12 mouse cellular contexts compared by ENCODE assay signal in the genomic region with DNA sequence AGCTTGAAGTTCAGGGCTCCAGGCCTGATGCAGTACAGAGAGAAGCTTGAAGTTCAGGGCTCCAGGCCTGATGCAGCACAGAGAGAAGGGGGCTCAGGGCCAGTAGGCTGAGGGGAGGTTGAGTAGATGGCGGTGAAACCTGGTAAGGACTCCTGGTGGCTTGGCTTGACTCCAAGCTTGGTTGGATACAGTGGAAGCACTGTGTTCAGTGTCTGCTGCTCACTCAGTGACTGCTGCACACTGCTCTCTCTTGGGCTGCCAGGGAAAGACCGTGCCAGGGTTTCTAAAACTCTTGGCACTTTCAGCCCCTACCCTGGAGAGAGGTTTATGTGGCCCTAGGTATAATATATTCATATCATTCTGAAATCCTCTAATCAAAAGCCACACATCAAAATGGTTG.
DNase-seq lines count a peak whose midpoint lies in the region; ATAC-seq lines count a peak whose summit lies in the region.
"Had no signal": no experiment of that assay in that cellular context is flagged by ENCODE, and none has a peak within 500 bp of the region (broad histone marks: within the 10 kb centered on the region; RNA-seq: fewer than 3 reads in every experiment).

No protein-coding gene starts in this region.

- no peak overlapping the region for H3K9ac ChIP-seq in kidney, embryonic 15.5 days
- H3K9ac ChIP-seq in kidney, embryonic 16.5 days (replicated peaks; ENCODE audit: low read length) = no peak overlapping the region
- H3K9ac ChIP-seq in forebrain, embryonic 14.5 days (ENCODE audit: low read length) = no peak overlapping the region
- H3K9ac ChIP-seq in midbrain, embryonic 14.5 days (replicated peaks; ENCODE audit: low read length) = no peak overlapping the region

- DNase-seq in brain, embryonic 18.5 days (ENCODE audit: low read depth, low spot score) = peak; percentile 42
- peak; percentile 84 for DNase-seq in forebrain, embryonic 14.5 days (ENCODE audit: low spot score)
- peak; percentile 70 for DNase-seq in midbrain, embryonic 14.5 days
- no peak for DNase-seq in urinary bladder, postnatal 10 days (ENCODE audit: low spot score)
- DNase-seq in kidney, adult 9 months = no peak
- DNase-seq: layer of hippocampus, adult 9-11 months; right cerebral cortex, postnatal 25 days had no signal

- no peaks in the 10 kb centered on the region for H3K9me3 ChIP-seq in kidney, embryonic 15.5 days (replicated peaks)
- H3K9me3 ChIP-seq in kidney, embryonic 16.5 days (ENCODE audit: low read length) = no peaks in the 10 kb centered on the region
- no peaks in the 10 kb centered on the region for H3K9me3 ChIP-seq in forebrain, embryonic 14.5 days (replicated peaks; ENCODE audit: control insufficient read depth, low read length)
- H3K9me3 ChIP-seq in midbrain, embryonic 14.5 days (ENCODE audit: control insufficient read depth, low read length) = no peaks in the 10 kb centered on the region

- peak overlapping the region; percentile 78 for H3K27ac ChIP-seq in kidney, embryonic 15.5 days
- no peak overlapping the region for H3K27ac ChIP-seq in kidney, embryonic 16.5 days (ENCODE audit: low read length)
- peak overlapping the region; percentile 6; the same call in 1 of the 2 replicates for H3K27ac ChIP-seq in forebrain, embryonic 14.5 days (ENCODE audit: low read depth, low read length)
- no peak overlapping the region for H3K27ac ChIP-seq in midbrain, embryonic 14.5 days (replicated peaks; ENCODE audit: low read depth, low read length)

- peaks cover 27% of the 10 kb centered on the region for H3K4me1 ChIP-seq in kidney, embryonic 15.5 days
- H3K4me1 ChIP-seq in kidney, embryonic 16.5 days (ENCODE audit: insufficient read depth, low read length) = peaks cover 18% of the 10 kb centered on the region; the same call in 1 of the 2 replicates
- no peaks in the 10 kb centered on the region for H3K4me1 ChIP-seq in forebrain, embryonic 14.5 days (ENCODE audit: control insufficient read depth, insufficient read depth, low read length)
- H3K4me1 ChIP-seq in midbrain, embryonic 14.5 days (ENCODE audit: control insufficient read depth, insufficient read depth, low read length) = no peaks in the 10 kb centered on the region

- peaks cover 9% of the 10 kb centered on the region; the same call in 1 of the 2 replicates for H3K36me3 ChIP-seq in kidney, embryonic 15.5 days
- no peaks in the 10 kb centered on the region for H3K36me3 ChIP-seq in kidney, embryonic 16.5 days (ENCODE audit: insufficient read depth, low read length)
- peaks cover 8% of the 10 kb centered on the region for H3K36me3 ChIP-seq in forebrain, embryonic 14.5 days (ENCODE audit: control insufficient read depth, insufficient read depth, low read length)
- H3K36me3 ChIP-seq in midbrain, embryonic 14.5 days (ENCODE audit: control insufficient read depth, insufficient read depth, low read length) = peaks cover 2% of the 10 kb centered on the region; the same call in 1 of the 2 replicates

- H3K4me2 ChIP-seq in kidney, embryonic 15.5 days = no peak overlapping the region
- no peak overlapping the region for H3K4me2 ChIP-seq in kidney, embryonic 16.5 days (replicated peaks; ENCODE audit: low read depth, low read length)
- no peak overlapping the region for H3K4me2 ChIP-seq in forebrain, embryonic 14.5 days (ENCODE audit: low read length)
- no peak overlapping the region for H3K4me2 ChIP-seq in midbrain, embryonic 14.5 days (ENCODE audit: low read length)

- no peaks in the 10 kb centered on the region for H3K27me3 ChIP-seq in kidney, embryonic 15.5 days
- no peaks in the 10 kb centered on the region for H3K27me3 ChIP-seq in kidney, embryonic 16.5 days (ENCODE audit: insufficient read depth, low read length)
- H3K27me3 ChIP-seq in forebrain, embryonic 14.5 days (replicated peaks; ENCODE audit: control insufficient read depth, insufficient read depth, low read length) = no peaks in the 10 kb centered on the region
- H3K27me3 ChIP-seq in midbrain, embryonic 14.5 days (ENCODE audit: control insufficient read depth, insufficient read depth, low read length) = no peaks in the 10 kb centered on the region
- H3K27me3 ChIP-seq: CH12.LX had no signal

- no peak for ATAC-seq in kidney, embryonic 15.5 days (replicated peaks; ENCODE audit: low FRiP score)
- ATAC-seq in kidney, embryonic 16.5 days (ENCODE audit: low FRiP score, low TSS enrichment) = no peak
- ATAC-seq in forebrain, embryonic 14.5 days = peak; percentile 87
- ATAC-seq in midbrain, embryonic 14.5 days (ENCODE audit: low FRiP score, low TSS enrichment) = no peak
- no peak for ATAC-seq in CD4-positive, CD25-positive, alpha-beta regulatory T cell, adult 4 months

- WGBS in kidney, embryonic 15.5 days = 77% methylated on average over 2 of the region's 2 CpGs
- whole genome bisulfite sequencing in kidney, embryonic 16.5 days = 86% methylated on average over 2 of the region's 2 CpGs
- WGBS in forebrain, embryonic 14.5 days = 36% methylated on average over 2 of the region's 2 CpGs
- 79% methylated on average over 2 of the region's 2 CpGs for WGBS in midbrain, embryonic 14.5 days

- no peak overlapping the region for H3K4me3 ChIP-seq in kidney, embryonic 15.5 days (replicated peaks)
- H3K4me3 ChIP-seq in kidney, embryonic 16.5 days (ENCODE audit: low read length) = no peak overlapping the region
- no peak overlapping the region for H3K4me3 ChIP-seq in forebrain, embryonic 14.5 days (ENCODE audit: low read depth, low read length)
- H3K4me3 ChIP-seq in midbrain, embryonic 14.5 days (replicated peaks; ENCODE audit: low read depth, low read length) = no peak overlapping the region
- H3K4me3 ChIP-seq: myocyte had no signal

Comparison
In these comparisons a context has a peak if more than half of its experiments do, and no peak if none do; other contexts are left out.
1. H3K27ac ChIP-seq: peak in kidney, embryonic 15.5 days (single experiment) and forebrain, embryonic 14.5 days (single experiment); none in kidney, embryonic 16.5 days (single experiment) and midbrain, embryonic 14.5 days (single experiment).
2. DNase-seq: peak in brain, embryonic 18.5 days (single experiment), forebrain, embryonic 14.5 days (single experiment) and midbrain, embryonic 14.5 days (single experiment); none in urinary bladder, postnatal 10 days (single experiment) and kidney, adult 9 months (single experiment).